Mouse (Mus musculus) lung, postnatal 0 days (tissue): ENCODE measurements at regions not wholly inside any gene's neighbourhood (a gene's known extent, or its start where the extent isn't known, plus 50 kb on each side); places are given as distances from the start of the nearest gene placed in this dataset.

Experiments
- CTCF ChIP-seq: IDR thresholded peaks from 2 replicates; pipeline ENCODE4 v1.5.1; 2016; ENCODE audit warnings: antibody characterized with exemption, mild to moderate bottlenecking
- EP300 ChIP-seq: IDR thresholded peaks from 2 replicates; pipeline ENCODE4 v1.6.1; 2016; ENCODE audit warnings: antibody characterized with exemption, mild to moderate bottlenecking, control low read depth

DNA sequence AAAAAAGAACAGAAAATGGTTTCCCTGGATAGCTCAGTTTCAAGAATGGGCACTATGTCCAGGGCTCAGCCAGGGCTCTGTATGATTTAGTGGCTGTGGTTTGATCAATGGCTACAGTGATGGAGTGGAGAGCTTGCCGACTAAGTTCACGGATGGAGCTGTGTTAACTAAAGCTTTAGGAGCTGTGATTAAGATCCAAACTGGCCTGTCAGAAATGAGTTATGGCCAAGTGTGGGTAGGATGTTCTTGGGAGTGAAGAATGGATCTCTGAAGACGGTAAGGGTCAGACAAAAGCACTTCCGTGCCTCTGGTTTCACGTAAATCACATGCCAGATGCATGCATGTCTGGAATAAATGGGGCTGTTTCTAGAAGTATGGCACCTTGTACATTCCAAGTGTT lies 447.9 kb upstream of the Adamts9 start:
- no peak for TF ChIP-seq CTCF
- no peak for TF ChIP-seq EP300
